8 mouse cellular contexts compared by ENCODE assay signal in the genomic region with DNA sequence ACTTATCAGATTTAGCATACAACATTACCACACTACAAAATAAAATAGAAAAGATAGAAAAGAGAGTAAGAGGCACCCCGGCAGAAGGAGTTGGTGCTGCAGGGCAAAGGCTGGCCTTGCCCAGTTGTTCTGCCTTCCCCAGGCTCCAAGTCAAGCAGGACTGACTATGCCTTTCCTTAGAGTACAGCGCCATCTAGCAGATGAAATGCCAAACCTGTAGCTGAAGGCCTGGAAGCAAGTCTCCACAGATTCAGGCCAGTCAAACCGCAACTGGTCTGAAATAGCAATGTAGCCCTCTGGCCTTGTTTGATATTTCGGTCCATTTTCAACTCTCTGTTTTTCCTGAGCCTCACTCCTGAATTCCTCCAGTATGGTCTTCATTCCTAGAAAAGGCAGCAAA.
DNase-seq lines count a peak whose midpoint lies in the region; ATAC-seq and TF ChIP-seq lines count a peak whose summit lies in the region.

No protein-coding gene starts in this region.

- no peaks in the 10 kb centered on the region for H3K36me3 ChIP-seq in hindbrain, embryonic 16.5 days (ENCODE audit: control insufficient read depth, insufficient read depth, low read length)

- peaks cover 18% of the 10 kb centered on the region for H3K4me1 ChIP-seq in cerebellum, adult 2 months (ENCODE audit: control insufficient read depth, insufficient read depth, low read length)
- no peaks in the 10 kb centered on the region for H3K4me1 ChIP-seq in hindbrain, embryonic 16.5 days (ENCODE audit: control insufficient read depth, insufficient read depth, low read depth, low read length)

- no peak overlapping the region for H3K4me3 ChIP-seq in cerebellum, adult 2 months (replicated peaks; ENCODE audit: insufficient read depth, low read depth, low read length)
- no peak overlapping the region for H3K4me3 ChIP-seq in hindbrain, embryonic 16.5 days (ENCODE audit: low read length)

- no peak for TF ChIP-seq POLR2A in cerebellum, adult 2 months (IDR thresholded peaks at IDR 0.05; ENCODE audit: borderline replicate concordance, insufficient read depth, low read length)

- H3K4me2 ChIP-seq in hindbrain, embryonic 16.5 days (ENCODE audit: low read length) = no peak overlapping the region

- H3K9ac ChIP-seq in hindbrain, embryonic 16.5 days (ENCODE audit: low read depth, low read length) = no peak overlapping the region

- peak; percentile 83 for DNase-seq in NIH3T3 (ENCODE audit: low read depth)
- peak; percentile 78 to 79 for DNase-seq in cerebellum, adult 2 months
- peak; percentile 49 to 90 for DNase-seq in frontal cortex, adult 2 months (ENCODE audit: extremely low spot score in 1 of 2, low spot score in 1 of 2)
- DNase-seq in layer of hippocampus, postnatal 36 days = peak; percentile 51 to 58
- peak; percentile 47 to 81 for DNase-seq in lung, postnatal 4 days
- DNase-seq in right cerebral cortex, postnatal 36 days (ENCODE audit: low spot score in 2 of 2) = peak; percentile 47 to 60

- no peaks in the 10 kb centered on the region for H3K9me3 ChIP-seq in hindbrain, embryonic 16.5 days (ENCODE audit: control insufficient read depth, low read length)

- H3K27ac ChIP-seq in cerebellum, adult 2 months (ENCODE audit: insufficient read depth, low read length) = no peak overlapping the region
- no peak overlapping the region for H3K27ac ChIP-seq in hindbrain, embryonic 16.5 days (ENCODE audit: low read depth, low read length)

- no peaks in the 10 kb centered on the region for H3K27me3 ChIP-seq in cerebellum, adult 2 months (ENCODE audit: control insufficient read depth, insufficient read depth, low read length)
- H3K27me3 ChIP-seq in hindbrain, embryonic 16.5 days (replicated peaks; ENCODE audit: control insufficient read depth, insufficient read depth, low read length) = no peaks in the 10 kb centered on the region

- peak; percentile 88 for ATAC-seq in hindbrain, embryonic 16.5 days
- ATAC-seq in erythroblast, adult 5-6 weeks (replicated peaks; ENCODE audit: low FRiP score, poor library complexity, severe bottlenecking) = no peak

- TF ChIP-seq CTCF in cerebellum, adult 2 months (IDR thresholded peaks at IDR 0.05; ENCODE audit: borderline replicate concordance, insufficient read depth, low read depth, low read length) = peak; percentile 95

- WGBS in cerebellum, adult 2 months = 36% methylated on average over 4 of the region's 4 CpGs
- WGBS in hindbrain, embryonic 16.5 days = 49% methylated on average over 4 of the region's 4 CpGs
